Mouse (Mus musculus) lung, adult 18-20 months (tissue): ENCODE measurements around the gene Npepps.
A peak's percentile ranks its signal among the peaks of the same experiment; 100 is the strongest.

Experiments
- DNase-seq, 2 experiments: peaks; one replicate each; pipeline ENCODE4 v3.0.0; 2022; ENCODE audit warnings: mixed read lengths in 2 of 2

The Npepps gene

GRCm38 (mm10) chr11:97185704-97186614 lies 94.5 kb downstream of the Npepps start:
- no peak for DNase-seq

DNA sequence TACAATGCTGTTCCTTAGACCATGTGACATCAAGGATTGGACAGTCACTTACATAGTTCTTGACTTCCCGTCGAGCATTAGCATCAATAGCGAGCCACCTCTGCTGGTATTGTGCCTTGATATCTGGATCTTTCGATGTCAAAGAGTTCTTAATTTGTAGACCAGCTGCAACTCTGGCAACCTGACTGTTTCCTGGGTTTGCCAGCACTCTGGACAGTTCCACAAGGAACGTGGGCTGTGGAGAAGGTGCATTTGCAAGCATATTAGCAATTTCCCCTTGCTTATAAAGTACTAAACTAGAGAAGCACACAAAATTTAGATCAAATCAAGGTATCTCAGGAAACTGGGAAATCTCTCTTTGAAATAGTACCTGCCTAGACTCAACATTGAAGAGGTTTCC lies 95.6 kb downstream of the Npepps start:
- no peak for DNase-seq

GRCm38 (mm10) chr11:97182446-97182845 lies 98.0 kb downstream of the Npepps start:
- DNase-seq = no peak

DNA sequence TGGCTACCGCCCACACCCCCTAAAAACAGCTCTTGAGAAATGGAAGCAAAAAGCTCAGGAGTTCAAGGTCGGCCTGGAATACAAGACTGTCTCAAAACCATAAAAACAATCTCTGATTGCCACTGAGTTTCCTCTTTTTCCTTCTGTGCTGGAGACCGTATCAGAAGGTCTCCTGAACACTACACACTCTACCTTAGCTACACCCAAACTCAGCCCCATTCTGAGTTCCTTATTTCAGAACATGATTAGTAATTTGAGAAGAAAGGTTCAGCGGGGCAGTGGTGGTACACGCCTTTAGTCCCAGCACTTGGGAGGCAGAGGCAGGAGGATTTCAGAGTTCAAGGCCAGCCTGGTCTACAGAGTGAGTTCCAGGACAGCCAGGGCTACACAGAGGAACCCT lies 99.4 kb downstream of the Npepps start:
- no peak for DNase-seq

DNA sequence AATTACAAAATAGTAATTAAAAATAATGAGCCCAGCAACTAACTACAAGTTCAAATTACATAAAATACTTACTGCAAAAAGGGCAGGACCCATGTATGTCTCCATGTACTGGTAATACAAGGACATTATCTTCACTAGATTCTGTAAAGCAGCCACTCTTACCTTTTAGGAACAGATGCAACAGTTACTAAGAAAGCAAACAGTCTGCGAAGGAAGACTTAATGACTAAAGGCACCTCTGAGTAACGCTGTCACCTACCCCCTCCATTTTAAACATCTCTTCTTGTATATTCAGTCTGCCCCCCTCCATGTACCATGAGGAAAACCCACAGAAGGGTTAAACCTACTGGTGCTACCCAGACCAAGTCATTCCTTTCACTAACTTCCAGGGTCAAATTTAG lies 102.2 kb downstream of the Npepps start:
- DNase-seq = no peak

DNA sequence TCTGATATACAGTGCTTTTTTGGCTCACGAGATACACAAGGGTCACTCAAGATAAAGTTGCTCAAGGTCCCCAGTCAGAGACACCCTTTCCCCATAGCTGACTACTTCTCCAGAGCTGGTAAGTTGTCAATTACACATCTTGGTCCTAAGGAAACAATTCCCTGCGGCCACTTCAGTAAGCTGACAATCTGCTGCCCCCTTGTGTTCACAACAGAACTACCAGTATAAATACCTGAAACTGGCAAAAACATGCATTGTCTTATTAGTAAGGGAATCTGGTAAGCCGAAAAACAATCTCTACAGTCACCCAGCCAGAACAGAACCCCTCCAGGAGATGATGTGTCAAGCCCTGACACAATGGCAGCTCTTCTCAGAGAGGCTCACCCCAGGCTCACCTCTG lies 103.6 kb downstream of the Npepps start:
- DNase-seq = peak; percentile 9 to 52

DNA sequence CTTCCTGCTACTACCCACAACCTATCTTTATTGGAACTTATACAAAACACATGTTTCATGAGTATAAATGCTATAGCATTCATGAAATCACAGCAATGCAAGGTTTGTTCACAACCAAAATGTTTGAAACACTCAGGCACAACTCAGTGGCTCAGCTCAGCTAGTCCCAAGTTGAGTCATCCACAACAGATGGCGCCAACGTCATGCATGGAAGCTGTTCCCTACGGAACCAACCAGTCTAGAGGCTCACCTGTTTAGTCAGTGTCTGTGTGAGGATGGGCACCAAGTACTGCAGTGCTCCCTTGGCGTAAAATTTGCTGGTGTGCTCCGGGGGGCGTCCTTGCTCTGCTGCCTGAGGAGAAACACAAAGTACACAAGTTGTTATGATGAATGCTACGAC lies 104.9 kb downstream of the Npepps start:
- no peak for DNase-seq

GRCm38 (mm10) chr11:97160341-97160740 lies 120.1 kb downstream of the Npepps start:
- no peak for DNase-seq

DNA sequence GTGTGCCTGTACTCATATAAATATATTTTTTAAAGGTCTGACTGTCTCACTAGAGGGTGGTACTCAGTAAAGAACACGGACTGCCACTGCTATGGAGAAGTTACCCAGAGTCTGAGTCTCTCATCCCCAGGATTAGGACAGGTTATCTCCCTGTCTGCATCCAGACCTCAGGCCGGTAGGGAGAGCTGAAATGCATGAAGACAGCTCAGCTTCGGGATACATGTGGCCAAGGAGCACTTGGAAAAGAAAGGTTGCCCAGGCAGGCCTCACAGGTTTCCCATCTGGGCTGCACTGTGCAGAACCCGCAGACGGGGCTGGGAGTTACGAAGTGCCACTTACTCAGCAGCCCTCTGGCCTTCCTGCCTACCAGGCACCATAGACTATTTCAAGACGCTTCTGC lies 123.4 kb downstream of the Npepps start:
- no peak for DNase-seq
